Mouse (Mus musculus): Measurements from ENCODE around the gene Pop5. TPM values are rescaled to one million over a fixed set of nuclear protein-coding genes. Genes with fewer than 3 reads are reported as not detected.

Gene Pop5
- polyA plus RNA-seq, 1 experiment from 2014 or later, result 68.6 TPM

- WGBS, result 77% methylated on average over 1 of the region's 1 CpGs
- H3K27me3 ChIP-seq (replicated peaks), result no peaks in the 10 kb centered on the region
- no peak overlapping the region for H3K9ac ChIP-seq
- no peak overlapping the region for H3K4me2 ChIP-seq
- H3K9me3 ChIP-seq (replicated peaks), result 0 out of 2 replicates have a peak, but pooled peaks cover 3% of the 10 kb centered on the region
- no peak overlapping the region for H3K4me3 ChIP-seq
- H3K4me1 ChIP-seq (replicated peaks), result peaks cover 17% of the 10 kb centered on the region
- peaks cover 9% of the 10 kb centered on the region for H3K36me3 ChIP-seq
- ATAC-seq (ENCODE audit: insufficient number of reproducible peaks, low FRiP score), result no peak
- H3K27ac ChIP-seq (ENCODE audit: poor library complexity, severe bottlenecking), result no peak overlapping the region
These were observed 42.4 kb downstream of the Pop5 start for GRCm38 (mm10) chr5:115278053-115278452.

- no peaks in the 10 kb centered on the region for H3K27me3 ChIP-seq (replicated peaks)
- ATAC-seq (ENCODE audit: insufficient number of reproducible peaks, low FRiP score), result no peak
- H3K27ac ChIP-seq (ENCODE audit: poor library complexity, severe bottlenecking), result no peak overlapping the region
- H3K36me3 ChIP-seq, result peaks cover 16% of the 10 kb centered on the region
- no peak overlapping the region for H3K4me2 ChIP-seq
- no peak overlapping the region for H3K4me3 ChIP-seq
- 59% methylated on average over 2 of the region's 2 CpGs for WGBS
- peaks cover 14% of the 10 kb centered on the region for H3K4me1 ChIP-seq (replicated peaks)
- 0 out of 2 replicates have a peak, but pooled peaks cover 3% of the 10 kb centered on the region for H3K9me3 ChIP-seq (replicated peaks)
- no peak overlapping the region for H3K9ac ChIP-seq
These were observed 43.1 kb downstream of the Pop5 start for GRCm38 (mm10) chr5:115278785-115279184.

DNA sequence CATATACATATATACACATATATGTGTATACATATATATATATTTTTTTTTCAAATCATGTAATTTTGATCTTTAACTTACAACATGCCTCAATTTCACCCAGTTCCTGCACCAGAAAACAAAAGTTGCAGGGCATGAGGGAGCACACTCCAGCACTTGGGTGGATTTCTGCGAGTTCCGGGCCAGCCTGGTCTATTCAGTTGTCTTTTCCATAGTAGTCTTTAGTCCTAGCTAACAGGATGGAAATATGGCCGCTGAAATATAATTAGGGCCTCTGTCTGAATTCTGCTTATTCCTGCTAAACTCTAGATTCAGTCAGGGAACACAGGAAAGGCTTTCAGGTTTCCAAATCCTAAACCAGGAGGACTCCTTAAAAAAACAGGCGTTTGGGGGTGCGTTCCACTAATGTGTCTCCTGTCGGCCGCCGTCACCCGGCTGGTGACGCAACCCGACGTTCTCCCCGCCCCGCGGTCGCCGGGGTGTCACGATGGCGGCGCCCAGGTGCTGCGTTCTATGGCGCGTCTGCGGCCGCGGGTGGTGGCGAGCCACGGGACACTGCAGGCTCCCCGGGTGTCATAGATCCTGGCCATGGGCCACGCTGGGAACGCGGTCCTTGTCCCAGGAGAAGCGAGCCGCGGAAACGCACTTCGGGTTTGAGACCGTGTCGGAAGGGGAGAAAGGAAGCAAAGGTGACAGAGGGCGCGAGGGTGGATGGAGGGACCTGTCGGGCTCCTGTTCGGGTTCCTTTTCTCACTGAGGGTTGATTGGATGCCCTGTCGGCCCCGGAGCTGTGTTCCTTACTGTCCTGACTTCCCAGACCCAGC is 43.8 kb downstream of the Pop5 start, which contains the start of gene Coq5:
TSS of gene Coq5 (plus strand) at position 441 of the 824 bp plus-strand sequence.
- ATAC-seq (ENCODE audit: insufficient number of reproducible peaks, low FRiP score), result peak; percentile 79
- H3K27me3 ChIP-seq (replicated peaks), result no peaks in the 10 kb centered on the region
- H3K9ac ChIP-seq, result peak within 1 kb of the TSS; percentile 86
- 3% methylated on average over 45 of the region's 45 CpGs for WGBS
- peak within 1 kb of the TSS; percentile 91 for H3K4me2 ChIP-seq
- 0 out of 2 replicates have a peak within 1 kb of the TSS, but pooled peaks have one; percentile 50 for H3K27ac ChIP-seq (ENCODE audit: poor library complexity, severe bottlenecking)
- H3K4me1 ChIP-seq (replicated peaks), result peaks cover 14% of the 10 kb centered on the region
- peaks cover 22% of the 10 kb centered on the region for H3K36me3 ChIP-seq
- H3K4me3 ChIP-seq, result peak within 1 kb of the TSS; percentile 72
- H3K9me3 ChIP-seq (replicated peaks), result 0 out of 2 replicates have a peak, but pooled peaks cover 3% of the 10 kb centered on the region

DNA sequence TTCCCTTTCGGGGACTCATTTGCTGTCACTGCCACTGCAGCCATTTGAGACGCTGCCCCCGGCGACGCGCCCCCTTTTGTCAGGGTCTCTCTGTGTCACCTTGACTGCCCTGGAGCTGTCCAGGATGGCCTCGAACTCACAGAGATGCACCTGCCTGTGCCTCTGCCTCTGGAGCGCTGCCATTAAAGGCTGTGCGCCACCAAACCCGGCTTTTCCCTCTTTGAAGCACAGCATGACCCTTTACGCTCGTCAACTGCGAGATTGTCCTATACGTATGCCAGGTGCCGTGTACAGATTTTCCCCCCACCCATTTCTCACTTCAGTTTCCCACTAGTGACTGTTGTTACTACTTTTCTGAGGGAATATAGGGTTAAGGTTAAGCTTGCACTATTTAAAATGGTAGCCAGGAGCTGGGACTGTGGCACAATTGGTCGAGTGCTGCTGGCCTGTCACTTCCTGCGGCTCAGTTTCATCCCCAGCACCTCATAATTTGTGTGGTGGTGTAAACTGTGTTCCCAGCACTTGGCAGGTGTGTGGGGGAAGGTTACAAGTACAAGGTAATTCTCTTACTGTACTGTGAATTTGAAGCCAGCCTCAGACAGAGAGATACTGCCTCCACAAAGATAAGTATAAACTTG is 44.5 kb downstream of the Pop5 start:
- 9% methylated on average over 17 of the region's 17 CpGs for WGBS
- Histone ChIP-seq H3K9me3 (replicated peaks) (0 out of 2 replicates have a peak, but pooled peaks cover 3% of the 10 kb centered on the region), H3K36me3 (peaks cover 30% of the 10 kb centered on the region), H3K4me3 (peak overlapping the region; percentile 72), H3K4me2 (peak overlapping the region; percentile 91), H3K27me3 (replicated peaks) (no peaks in the 10 kb centered on the region), H3K27ac (ENCODE audit: poor library complexity, severe bottlenecking) (0 out of 2 replicates have a peak overlapping the region, but pooled peaks have one; percentile 50), H3K4me1 (replicated peaks) (peaks cover 10% of the 10 kb centered on the region), H3K9ac (peak overlapping the region; percentile 86)
- peak; percentile 29; the same call in 1 of the 2 replicates for ATAC-seq (ENCODE audit: insufficient number of reproducible peaks, low FRiP score)

DNA sequence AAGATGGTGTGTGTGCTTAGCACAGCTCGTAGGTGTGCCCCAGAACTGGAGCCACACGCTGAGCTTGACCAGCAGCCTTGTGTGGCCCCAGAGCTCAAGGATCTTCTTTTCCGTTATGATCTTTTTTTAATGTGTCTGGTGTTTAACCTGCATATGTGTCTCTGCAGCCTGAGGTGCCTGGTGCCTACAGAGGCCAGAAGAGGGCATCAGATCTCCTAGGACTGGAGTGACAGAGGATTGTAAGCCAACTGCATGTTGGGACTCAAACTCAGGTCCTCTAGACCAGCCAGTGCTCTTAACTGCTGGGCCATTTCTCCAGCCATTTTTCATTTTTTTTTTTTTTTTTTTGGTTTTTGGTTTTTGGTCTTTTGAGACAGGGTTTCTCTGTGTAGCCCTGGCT is 49.1 kb downstream of the Pop5 start:
- Histone ChIP-seq H3K27ac (ENCODE audit: poor library complexity, severe bottlenecking) (no peak overlapping the region), H3K9ac (0 out of 2 replicates have a peak overlapping the region, but pooled peaks have one; percentile 1), H3K4me2 (no peak overlapping the region), H3K4me1 (replicated peaks) (peaks cover 19% of the 10 kb centered on the region), H3K27me3 (replicated peaks) (no peaks in the 10 kb centered on the region), H3K9me3 (replicated peaks) (no peaks in the 10 kb centered on the region), H3K36me3 (peaks cover 57% of the 10 kb centered on the region), H3K4me3 (no peak overlapping the region)
- no peak for ATAC-seq (ENCODE audit: insufficient number of reproducible peaks, low FRiP score)
- 84% methylated on average over 3 of the region's 3 CpGs for WGBS

DNA sequence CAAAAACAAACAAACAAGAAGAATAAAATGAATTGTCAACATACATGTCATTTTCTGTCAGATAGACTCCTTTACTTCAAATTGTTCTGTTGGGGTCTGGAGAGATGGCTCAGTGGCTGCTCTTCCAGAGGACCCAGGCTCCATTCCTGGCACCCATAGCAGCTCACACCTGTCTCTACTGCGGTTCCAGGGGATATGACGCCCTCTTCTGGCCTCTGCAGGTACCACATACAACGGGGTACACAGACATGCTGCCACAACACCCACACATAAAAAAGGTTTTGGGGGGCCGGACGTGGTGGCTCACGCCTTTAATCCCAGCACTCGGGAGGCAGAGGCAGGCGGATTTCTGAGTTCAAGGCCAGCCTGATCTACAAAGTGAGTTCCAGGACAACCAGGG is 58.5 kb downstream of the Pop5 start:
- H3K27me3 ChIP-seq (replicated peaks), result no peaks in the 10 kb centered on the region
- H3K27ac ChIP-seq (ENCODE audit: poor library complexity, severe bottlenecking), result no peak overlapping the region
- no peak overlapping the region for H3K4me2 ChIP-seq
- WGBS, result 90% methylated on average over 8 of the region's 8 CpGs
- no peak overlapping the region for H3K9ac ChIP-seq
- no peak overlapping the region for H3K4me3 ChIP-seq
- H3K4me1 ChIP-seq (replicated peaks), result peaks cover 20% of the 10 kb centered on the region
- H3K36me3 ChIP-seq, result peaks cover 86% of the 10 kb centered on the region
- no peaks in the 10 kb centered on the region for H3K9me3 ChIP-seq (replicated peaks)
- ATAC-seq (ENCODE audit: insufficient number of reproducible peaks, low FRiP score), result no peak

Other genes with a start within 250 kb of the Pop5 start
- gene Sppl3, start 224.7 kb upstream of the Pop5 start, polyA plus RNA-seq (2016; fragmentation: Nextera tagmentation; extraction: Ambion mirVana), result 18.2 and 18.9 TPM in 2 replicates
- 14.1 and 15.7 TPM in 2 replicates for gene Gm10401, start 137.5 kb upstream of the Pop5 start, polyA plus RNA-seq (2016; fragmentation: Nextera tagmentation; extraction: Ambion mirVana)
- 114 and 123 TPM in 2 replicates for gene Acads, start 116.5 kb upstream of the Pop5 start, polyA plus RNA-seq (2016; fragmentation: Nextera tagmentation; extraction: Ambion mirVana)
- gene Unc119b, start 100.9 kb upstream of the Pop5 start, polyA plus RNA-seq (2016; fragmentation: Nextera tagmentation; extraction: Ambion mirVana), result 22.8 and 23.2 TPM in 2 replicates
- gene Mlec, start 77.7 kb upstream of the Pop5 start, polyA plus RNA-seq (2016; fragmentation: Nextera tagmentation; extraction: Ambion mirVana), result 103 and 105 TPM in 2 replicates
- gene Cabp1, start 41.5 kb upstream of the Pop5 start, polyA plus RNA-seq (2016; fragmentation: Nextera tagmentation; extraction: Ambion mirVana), result 0.34 and 0.54 TPM in 2 replicates
- 152 and 175 TPM in 2 replicates for gene Rnf10, start 37.1 kb downstream of the Pop5 start, polyA plus RNA-seq (2016; fragmentation: Nextera tagmentation; extraction: Ambion mirVana)
- gene Coq5, start 43.8 kb downstream of the Pop5 start, polyA plus RNA-seq (2016; fragmentation: Nextera tagmentation; extraction: Ambion mirVana), result 76.0 and 79.9 TPM in 2 replicates
- gene Dynll1, start 65.2 kb downstream of the Pop5 start, polyA plus RNA-seq (2016; fragmentation: Nextera tagmentation; extraction: Ambion mirVana), result 1,319 and 1,320 TPM in 2 replicates
- 147 and 160 TPM in 2 replicates for gene Srsf9, start 91.3 kb downstream of the Pop5 start, polyA plus RNA-seq (2016; fragmentation: Nextera tagmentation; extraction: Ambion mirVana)
- gene Gatc, start 105.3 kb downstream of the Pop5 start, polyA plus RNA-seq (2016; fragmentation: Nextera tagmentation; extraction: Ambion mirVana), result 24.2 and 26.1 TPM in 2 replicates
- 38.1 and 38.8 TPM in 2 replicates for gene Triap1, start 105.4 kb downstream of the Pop5 start, polyA plus RNA-seq (2016; fragmentation: Nextera tagmentation; extraction: Ambion mirVana)
- gene Cox6a1, start 113.1 kb downstream of the Pop5 start, polyA plus RNA-seq (2016; fragmentation: Nextera tagmentation; extraction: Ambion mirVana), result 1,284 and 1,325 TPM in 2 replicates
- gene Msi1, start 193.8 kb downstream of the Pop5 start, polyA plus RNA-seq (2016; fragmentation: Nextera tagmentation; extraction: Ambion mirVana), result 6.7 and 6.8 TPM in 2 replicates
- 0.72 and 1.3 TPM in 2 replicates for gene Pla2g1b, start 230.4 kb downstream of the Pop5 start, polyA plus RNA-seq (2016; fragmentation: Nextera tagmentation; extraction: Ambion mirVana)
- gene Sirt4, start 248.9 kb downstream of the Pop5 start, polyA plus RNA-seq (2016; fragmentation: Nextera tagmentation; extraction: Ambion mirVana), result 14.7 and 18.0 TPM in 2 replicates

Data from heart, embryonic 12.5 days (tissue).